Comparison of ENCODE assay signal across 8 mouse cellular contexts in genomic region chr4:84064614-84065456, GRCm38 (mm10).
DNase-seq lines count a peak whose midpoint lies in the region; ATAC-seq and TF ChIP-seq lines count a peak whose summit lies in the region.

No protein-coding gene starts in this region.

- 23% methylated on average over 15 of the region's 15 CpGs for WGBS in liver, postnatal 0 days (ENCODE audit: insufficient replicate concordance)
- WGBS in neural tube, embryonic 14.5 days, result 24% methylated on average over 15 of the region's 15 CpGs

- H3K27ac ChIP-seq in ES-Bruce4 (ENCODE audit: insufficient read depth, low read length), result no peak overlapping the region
- no peak overlapping the region for H3K27ac ChIP-seq in embryonic fibroblast, embryonic 13.5 days (ENCODE audit: insufficient read depth, low read length)
- no peak overlapping the region for H3K27ac ChIP-seq in liver, postnatal 0 days (ENCODE audit: low read depth)
- H3K27ac ChIP-seq in neural tube, embryonic 14.5 days (ENCODE audit: low read depth, low read length), result no peak overlapping the region

- no peaks in the 10 kb centered on the region for H3K4me1 ChIP-seq in ES-Bruce4 (ENCODE audit: control insufficient read depth, insufficient read depth, low read length)
- peaks cover 2% of the 10 kb centered on the region for H3K4me1 ChIP-seq in embryonic fibroblast, embryonic 13.5 days (ENCODE audit: control insufficient read depth, insufficient read depth, low read length)
- H3K4me1 ChIP-seq in liver, postnatal 0 days (ENCODE audit: insufficient read depth), result peaks cover 3% of the 10 kb centered on the region; the same call in 1 of the 2 replicates
- H3K4me1 ChIP-seq in neural tube, embryonic 14.5 days (ENCODE audit: control insufficient read depth, insufficient read depth, low read length), result 0 out of 2 replicates have a peak, but pooled peaks cover 2% of the 10 kb centered on the region

- no peaks in the 10 kb centered on the region for H3K27me3 ChIP-seq in ES-Bruce4 (ENCODE audit: control insufficient read depth, insufficient read depth, low read length, poor library complexity, severe bottlenecking)
- no peaks in the 10 kb centered on the region for H3K27me3 ChIP-seq in liver, postnatal 0 days (ENCODE audit: insufficient read depth, low read length)
- H3K27me3 ChIP-seq in neural tube, embryonic 14.5 days (ENCODE audit: control insufficient read depth, insufficient read depth, low read length), result no peaks in the 10 kb centered on the region

- no peak overlapping the region for H3K4me2 ChIP-seq in liver, postnatal 0 days (ENCODE audit: low read depth, low read length)
- no peak overlapping the region for H3K4me2 ChIP-seq in neural tube, embryonic 14.5 days (ENCODE audit: low read depth, low read length)

- peak; percentile 57 for DNase-seq in brain, adult 2 months (ENCODE audit: low read depth, low spot score)
- DNase-seq in heart, postnatal 10 days, result peak; percentile 78 to 89
- peak; percentile 66 to 92 for DNase-seq in kidney, postnatal 36 days
- DNase-seq in liver, postnatal 0 days, result peak; percentile 78
- DNase-seq in thymus, postnatal 14 days, result peak; percentile 56

- no peak overlapping the region for H3K9ac ChIP-seq in ES-Bruce4 (ENCODE audit: low read depth, poor library complexity, severe bottlenecking)
- no peak overlapping the region for H3K9ac ChIP-seq in liver, postnatal 0 days (replicated peaks)
- H3K9ac ChIP-seq in neural tube, embryonic 14.5 days (replicated peaks; ENCODE audit: low read depth, low read length), result no peak overlapping the region

- H3K36me3 ChIP-seq in ES-Bruce4 (ENCODE audit: control insufficient read depth, insufficient read depth, low read length, poor library complexity, severe bottlenecking), result no peaks in the 10 kb centered on the region
- H3K36me3 ChIP-seq in liver, postnatal 0 days (replicated peaks; ENCODE audit: insufficient read depth, low read length), result no peaks in the 10 kb centered on the region
- H3K36me3 ChIP-seq in neural tube, embryonic 14.5 days (ENCODE audit: control insufficient read depth, insufficient read depth, low read length), result no peaks in the 10 kb centered on the region

- H3K9me3 ChIP-seq in ES-Bruce4 (replicated peaks; ENCODE audit: control insufficient read depth, insufficient read depth, low read length, poor library complexity, severe bottlenecking), result no peaks in the 10 kb centered on the region
- H3K9me3 ChIP-seq in liver, postnatal 0 days (ENCODE audit: low read length), result no peaks in the 10 kb centered on the region
- no peaks in the 10 kb centered on the region for H3K9me3 ChIP-seq in neural tube, embryonic 14.5 days (ENCODE audit: control insufficient read depth, low read length)

- no peak for ATAC-seq in liver, postnatal 0 days
- peak; percentile 66 for ATAC-seq in neural tube, embryonic 14.5 days (ENCODE audit: low read depth)

- H3K4me3 ChIP-seq in ES-Bruce4 (ENCODE audit: low read depth, low read length), result no peak overlapping the region
- H3K4me3 ChIP-seq in embryonic fibroblast, embryonic 13.5 days (ENCODE audit: insufficient read depth, low read length), result no peak overlapping the region
- H3K4me3 ChIP-seq in liver, postnatal 0 days (ENCODE audit: low read depth, low read length), result no peak overlapping the region
- no peak overlapping the region for H3K4me3 ChIP-seq in neural tube, embryonic 14.5 days (ENCODE audit: low read depth, low read length)

- TF ChIP-seq EP300 in ES-Bruce4 (IDR thresholded peaks at IDR 0.05; ENCODE audit: insufficient read depth, low read depth, low read length), result no peak
- TF ChIP-seq EP300 in liver, postnatal 0 days (IDR thresholded peaks at IDR 0.05; ENCODE audit: low read depth), result no peak

- peak; percentile 80 for TF ChIP-seq CTCF in ES-Bruce4 (IDR thresholded peaks at IDR 0.05; ENCODE audit: low read depth, low read length)
- peak; percentile 51 for TF ChIP-seq CTCF in embryonic fibroblast, embryonic 13.5 days (IDR thresholded peaks at IDR 0.05; ENCODE audit: borderline replicate concordance, insufficient read depth, low read length)
- TF ChIP-seq CTCF in liver, postnatal 0 days (IDR thresholded peaks at IDR 0.05; ENCODE audit: low read depth), result peak; percentile 78

- TF ChIP-seq POLR2A in ES-Bruce4 (IDR thresholded peaks at IDR 0.05; ENCODE audit: insufficient read depth, low read length), result no peak
- no peak for TF ChIP-seq POLR2A in embryonic fibroblast, embryonic 13.5 days (IDR thresholded peaks at IDR 0.05; ENCODE audit: low read depth, low read length)

- intact Hi-C loops in heart, postnatal 10 days (cut with DNase I), result loop anchor here (10.0 kb wide), 1 partner anchor 1030 kb away; no protein-coding TSS in a partner anchor
